Mouse (Mus musculus) small intestine, adult 2 months (tissue): ENCODE measurements around the gene Riox2. TPM values are rescaled to one million over a fixed set of nuclear protein-coding genes. Genes with fewer than 3 reads are reported as not detected.
A peak's percentile ranks its signal among the peaks of the same experiment; 100 is the strongest.

ENCODE experiments used
- H3K27ac ChIP-seq: fragments of 200-500 bp; 2 replicates; pipeline ENCODE4 v1.5.1; 2012; ENCODE audit warnings: low read depth, low read length, control low read depth, inconsistent platforms; ENCODE audit not compliant: insufficient read depth
- H3K27me3 ChIP-seq: fragments of 200-500 bp; 2 replicates; pipeline ENCODE4 v1.6.1; 2012; ENCODE audit warnings: mild to moderate bottlenecking, moderate library complexity, low read length, inconsistent platforms; ENCODE audit not compliant: control insufficient read depth, insufficient read depth
- H3K36me3 ChIP-seq: fragments of 200-500 bp; 2 replicates; pipeline ENCODE4 v1.6.1; 2012; ENCODE audit warnings: mild to moderate bottlenecking, low read length, control low read depth, inconsistent platforms; ENCODE audit not compliant: control insufficient read depth, insufficient read depth
- H3K4me1 ChIP-seq: fragments of 200-500 bp; 2 replicates; pipeline ENCODE4 v1.6.1; 2012; ENCODE audit warnings: low read length, inconsistent platforms, mixed read lengths; ENCODE audit not compliant: control insufficient read depth, insufficient read depth, insufficient read length
- H3K4me3 ChIP-seq: fragments of 200-500 bp; 2 replicates; pipeline ENCODE4 v1.5.1; 2012; ENCODE audit warnings: low read depth, mild to moderate bottlenecking, control low read depth, inconsistent platforms, low read length, moderate library complexity
- CTCF ChIP-seq: fragments of 200-500 bp; IDR thresholded peaks from 2 replicates; pipeline ENCODE4 v1.5.1; 2012; ENCODE audit warnings: low read depth, mild to moderate bottlenecking, control low read depth, inconsistent platforms, low read length, moderate library complexity, mixed read lengths; ENCODE audit not compliant: insufficient replicate concordance, insufficient read length; ENCODE audit errors: extremely low read depth
- POLR2A ChIP-seq: fragments of 200-500 bp; IDR thresholded peaks from 2 replicates; pipeline ENCODE4 v1.6.1; 2012; ENCODE audit warnings: low read depth, mild to moderate bottlenecking, control low read depth, inconsistent platforms, low read length, moderate library complexity
- WGBS: fragments of 180-500 bp; shearing (Covaris S2); methylation state at CpG from one replicate; pipeline ENCODE4 v1.1.7; 2018; 5-methylcytosine and 5-hydroxymethylcytosine counted together
- polyA plus RNA-seq: library from polyadenylated mRNA; depleted of rRNA; stranded (reverse); fragments of >200 nt; gene quantifications from 2 replicates; pipeline ENCODE4 v1.2.3, GENCODE M21; 2012

Riox2 gene
- polyA plus RNA-seq, 1 experiment, result 1.5 TPM

- no peaks in the 10 kb centered on the region for H3K27me3 ChIP-seq
- no peak overlapping the region for H3K27ac ChIP-seq
- TF ChIP-seq POLR2A (no peak), CTCF (no peak)
- 72% methylated on average over 4 of the region's 4 CpGs for WGBS
- no peaks in the 10 kb centered on the region for H3K4me1 ChIP-seq
- H3K36me3 ChIP-seq, result no peaks in the 10 kb centered on the region
- no peak overlapping the region for H3K4me3 ChIP-seq
These were observed 8.0 kb upstream of the Riox2 start for GRCm38 (mm10) chr16:59463567-59463966.

GRCm38 (mm10) chr16:59463973-59464372, 7.6 kb upstream of the Riox2 start:
- Histone ChIP-seq H3K4me1 (no peaks in the 10 kb centered on the region), H3K27me3 (no peaks in the 10 kb centered on the region), H3K27ac (no peak overlapping the region), H3K4me3 (no peak overlapping the region), H3K36me3 (no peaks in the 10 kb centered on the region)
- TF ChIP-seq CTCF (no peak), POLR2A (no peak)
- 83% methylated on average over 6 of the region's 6 CpGs for WGBS

- 67% methylated on average over 1 of the region's 1 CpGs for WGBS
- no peaks in the 10 kb centered on the region; the same call in 1 of the 2 replicates for H3K4me1 ChIP-seq
These were observed 1.7 kb upstream of the Riox2 start for GRCm38 (mm10) chr16:59469846-59470245.

GRCm38 (mm10) chr16:59472546-59472945, 971 bp downstream of the Riox2 start:
- no peak for TF ChIP-seq CTCF
- no peak for TF ChIP-seq POLR2A
- Histone ChIP-seq H3K36me3 (peaks cover 11% of the 10 kb centered on the region), H3K27ac (no peak overlapping the region), H3K4me3 (no peak overlapping the region), H3K4me1 (no peaks in the 10 kb centered on the region; the same call in 1 of the 2 replicates), H3K27me3 (no peaks in the 10 kb centered on the region)
- WGBS, result 30% methylated on average over 6 of the region's 6 CpGs

More at GRCm38 (mm10) chr16:59469846-59470245, 1.7 kb upstream of the Riox2 start:
- no peaks in the 10 kb centered on the region for H3K27me3 ChIP-seq
- H3K36me3 ChIP-seq, result no peaks in the 10 kb centered on the region
- TF ChIP-seq POLR2A (no peak), CTCF (no peak)
- no peak overlapping the region for H3K27ac ChIP-seq
- no peak overlapping the region for H3K4me3 ChIP-seq

GRCm38 (mm10) chr16:59474788-59475187, 3.2 kb downstream of the Riox2 start:
- Histone ChIP-seq H3K4me1 (no peaks in the 10 kb centered on the region; the same call in 1 of the 2 replicates), H3K36me3 (peaks cover 17% of the 10 kb centered on the region), H3K27me3 (no peaks in the 10 kb centered on the region), H3K27ac (no peak overlapping the region), H3K4me3 (no peak overlapping the region)
- 20% methylated on average over 1 of the region's 1 CpGs for WGBS
- TF ChIP-seq POLR2A (no peak), CTCF (peak; percentile 86)

- WGBS, result 71% methylated on average over 3 of the region's 3 CpGs
- no peaks in the 10 kb centered on the region for H3K4me1 ChIP-seq
These were observed 6.4 kb downstream of the Riox2 start for GRCm38 (mm10) chr16:59477955-59478354.

GRCm38 (mm10) chr16:59487239-59487638, 15.7 kb downstream of the Riox2 start:
- H3K4me1 ChIP-seq, result peaks cover 4% of the 10 kb centered on the region; the same call in 1 of the 2 replicates
- H3K36me3 ChIP-seq, result peaks cover 59% of the 10 kb centered on the region
- no peak for TF ChIP-seq CTCF
- no peak for TF ChIP-seq POLR2A
- H3K4me3 ChIP-seq, result no peak overlapping the region
- H3K27ac ChIP-seq, result no peak overlapping the region
- no peaks in the 10 kb centered on the region for H3K27me3 ChIP-seq
- 54% methylated on average over 7 of the region's 7 CpGs for WGBS

More at GRCm38 (mm10) chr16:59477955-59478354, 6.4 kb downstream of the Riox2 start:
- TF ChIP-seq POLR2A, result no peak
- TF ChIP-seq CTCF, result no peak
- Histone ChIP-seq H3K27me3 (no peaks in the 10 kb centered on the region), H3K4me3 (no peak overlapping the region), H3K27ac (no peak overlapping the region), H3K36me3 (peaks cover 35% of the 10 kb centered on the region)

GRCm38 (mm10) chr16:59487975-59488548, 16.5 kb downstream of the Riox2 start:
- H3K36me3 ChIP-seq, result peaks cover 57% of the 10 kb centered on the region
- TF ChIP-seq CTCF (no peak), POLR2A (no peak)
- H3K27ac ChIP-seq, result no peak overlapping the region
- 85% methylated on average over 9 of the region's 9 CpGs for WGBS
- H3K4me1 ChIP-seq, result peaks cover 4% of the 10 kb centered on the region; the same call in 1 of the 2 replicates
- H3K4me3 ChIP-seq, result no peak overlapping the region
- no peaks in the 10 kb centered on the region for H3K27me3 ChIP-seq
